Mouse (Mus musculus) bone marrow macrophage, adult 2 months (primary cell): Measurements from ENCODE around the gene Irf1.

Experiments used
- CTCF ChIP-seq: IDR thresholded peaks from 2 replicates; pipeline ENCODE4 v1.5.1; 2012; ENCODE audit warnings: low read depth, mild to moderate bottlenecking, low read length, moderate library complexity
- POLR2A ChIP-seq: IDR thresholded peaks from 2 replicates; pipeline ENCODE4 v1.6.1; 2012; ENCODE audit warnings: mild to moderate bottlenecking, low read depth, low read length, borderline replicate concordance

GRCm38 (mm10) chr11:53786058-53787031, 16.5 kb downstream of the Irf1 start:
- TF ChIP-seq CTCF (no peak), POLR2A (no peak)
